Mouse (Mus musculus) cerebellum, adult 2 months (tissue): ENCODE measurements around the gene Pcyt1b.

Source experiments
- CTCF ChIP-seq: fragments of 200-500 bp; IDR thresholded peaks from 2 replicates; pipeline ENCODE4 v1.5.1; 2011; ENCODE audit warnings: low read depth, mild to moderate bottlenecking, control low read depth, low read length, moderate library complexity, borderline replicate concordance; ENCODE audit not compliant: insufficient read depth
- POLR2A ChIP-seq: fragments of 200-500 bp; IDR thresholded peaks from 2 replicates; pipeline ENCODE4 v1.6.1; 2011; ENCODE audit warnings: low read length, control low read depth, borderline replicate concordance; ENCODE audit not compliant: insufficient read depth

GRCm38 (mm10) chrX:93712566-93712965 lies 57.9 kb downstream of the Pcyt1b start:
- TF ChIP-seq CTCF = no peak
- TF ChIP-seq POLR2A = no peak
